Mouse (Mus musculus) pancreas, adult 10 weeks (tissue): ENCODE measurements around the gene Ccpg1os. TPM values are rescaled to one million over a fixed set of nuclear protein-coding genes. Genes with fewer than 3 reads are reported as not detected.

Experiments used
- polyA plus RNA-seq: library from polyadenylated mRNA; stranded (reverse); fragments of 350-450 nt; fragmentation: Illumina TruSeq; extraction: RNeasy Lipid Tissue Mini Kit (QIAGEN cat#74804); gene quantifications from one replicate; pipeline ENCODE4 v1.2.3, GENCODE M21; 2015; ENCODE audit warnings: low read depth, low replicate concordance; ENCODE audit not compliant: insufficient read depth

Gene Ccpg1os
- polyA plus RNA-seq = 2.7 TPM

GRCm38 (mm10) chr9:72985250-72986220, at the start of gene Ccpg1os, which contains the start of gene Ccpg1:
Ccpg1os (minus strand) TSS chr9:72985382.
Ccpg1 (plus strand) TSS chr9:72985429.

GRCm38 (mm10) chr9:72958521-72959450, 26.4 kb downstream of the Ccpg1os start, which contains the start of the genes Dyx1c1 and Gm44503:
Dyx1c1 (plus strand) TSS chr9:72958785.
Gm44503 (plus strand) TSS chr9:72958852.

Other genes starting within 250 kb of the Ccpg1os start
- 0.11 TPM for gene Prtg, start 178.5 kb downstream of the Ccpg1os start, polyA plus RNA-seq
- gene Pygo1, start 59.7 kb downstream of the Ccpg1os start, polyA plus RNA-seq = 0.59 TPM
- gene Dyx1c1, start 26.6 kb downstream of the Ccpg1os start, polyA plus RNA-seq = not detected
- gene Gm44503, start 26.5 kb downstream of the Ccpg1os start, polyA plus RNA-seq = not detected
- gene Ccpg1, start within 50 bp of the Ccpg1os start, polyA plus RNA-seq = 47.7 TPM
- gene Pigb, start 55.0 kb upstream of the Ccpg1os start, polyA plus RNA-seq = 2.5 TPM
- 9.7 TPM for gene Rab27a, start 59.5 kb upstream of the Ccpg1os start, polyA plus RNA-seq
- gene Khdc3, start 116.5 kb upstream of the Ccpg1os start, polyA plus RNA-seq = 0.50 TPM
- not detected for gene Gm20509, start 117.1 kb upstream of the Ccpg1os start, polyA plus RNA-seq
- gene Rsl24d1, start 128.0 kb upstream of the Ccpg1os start, polyA plus RNA-seq = 9.4 TPM